Mouse (Mus musculus): ENCODE results near the gene Ppp1r1c.

DNA sequence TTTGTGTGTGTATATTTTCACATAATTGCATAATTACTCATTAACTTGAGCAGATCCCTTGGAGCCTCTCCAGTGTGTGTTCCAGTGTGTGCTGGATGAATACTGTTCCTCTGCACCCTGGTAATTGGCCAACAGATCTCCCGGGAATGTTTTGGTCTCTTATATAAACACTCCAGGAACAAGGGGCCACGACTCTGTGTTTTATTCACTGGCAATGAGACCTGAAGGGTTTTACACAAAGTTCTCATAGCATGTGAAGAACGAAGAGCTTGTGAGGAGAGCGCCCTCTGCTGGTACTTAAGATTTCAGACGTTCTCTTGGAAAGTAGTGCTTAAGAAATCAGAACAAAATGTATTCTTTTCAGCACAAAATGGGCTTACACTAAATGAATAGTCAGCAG lies 66.8 kb downstream of the Ppp1r1c start:
- no peak for TF ChIP-seq EP300 (IDR thresholded peaks at IDR 0.05; ENCODE audit: low read depth)
- TF ChIP-seq CTCF (IDR thresholded peaks at IDR 0.05; ENCODE audit: low read depth), result peak; percentile 88
